Mouse (Mus musculus) naive thymus-derived CD4-positive, alpha-beta T cell, adult 2 months (primary cell): Measurements from ENCODE around the gene Hist1h3c.
"Not testable (repeated sequence)": the region's sequence is repeated elsewhere in the genome, so short reads cannot be mapped to it uniquely, and the experiment has no call there.

ENCODE experiments used
- DNase-seq: peaks from one replicate; pipeline ENCODE4 v3.0.0-alpha.2; 2011; ENCODE audit warnings: low read depth

Hist1h3c gene

DNA sequence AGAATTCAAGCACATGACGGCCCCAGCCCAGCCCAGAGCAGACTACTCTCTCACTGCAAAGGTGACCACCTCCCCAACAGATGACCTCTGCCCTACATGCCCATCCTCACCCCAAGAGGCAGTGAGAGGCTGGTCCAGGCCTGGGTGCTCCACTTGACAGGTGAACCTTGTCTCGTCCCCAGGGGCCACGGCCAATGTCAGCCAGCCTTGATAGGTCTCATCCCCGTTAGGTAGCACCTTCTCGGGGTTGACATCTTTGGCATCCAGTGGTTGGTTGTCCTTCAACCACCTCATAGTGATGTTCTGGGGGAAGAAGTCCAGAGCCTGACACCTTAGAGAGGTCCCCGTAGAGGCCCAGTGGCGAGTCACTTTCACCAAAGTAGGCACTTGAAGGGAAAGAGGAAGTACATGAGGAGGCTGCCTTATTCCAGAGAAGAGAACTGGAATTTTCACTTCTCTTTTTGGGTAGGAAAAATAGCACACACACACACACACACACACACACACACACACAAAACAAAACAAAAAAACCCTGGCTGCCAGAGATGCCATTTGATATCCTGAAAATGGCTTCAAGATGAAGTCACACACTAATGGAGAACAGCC is 39.5 kb downstream of the Hist1h3c start:
- no peak for DNase-seq

DNA sequence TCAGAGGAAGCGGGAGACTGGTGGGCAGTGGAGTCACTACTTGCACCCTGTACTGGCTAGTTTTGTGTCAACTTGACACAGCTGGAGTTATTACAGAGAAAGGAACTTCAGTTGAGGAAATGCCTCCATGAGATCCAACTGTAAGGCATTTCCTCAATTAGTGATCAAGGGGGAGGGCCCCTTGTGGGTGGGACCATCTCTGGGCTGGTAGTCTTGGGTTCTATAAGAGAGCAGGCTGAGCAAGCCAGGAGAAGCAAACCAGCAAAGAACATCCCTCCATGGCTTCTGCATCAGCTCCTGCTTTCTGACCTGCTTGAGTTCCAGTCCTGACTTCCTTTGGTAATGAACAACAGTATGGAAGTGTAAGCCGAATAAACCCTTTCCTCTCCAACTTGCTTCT is 42.6 kb downstream of the Hist1h3c start:
- not testable (repeated sequence) for DNase-seq

DNA sequence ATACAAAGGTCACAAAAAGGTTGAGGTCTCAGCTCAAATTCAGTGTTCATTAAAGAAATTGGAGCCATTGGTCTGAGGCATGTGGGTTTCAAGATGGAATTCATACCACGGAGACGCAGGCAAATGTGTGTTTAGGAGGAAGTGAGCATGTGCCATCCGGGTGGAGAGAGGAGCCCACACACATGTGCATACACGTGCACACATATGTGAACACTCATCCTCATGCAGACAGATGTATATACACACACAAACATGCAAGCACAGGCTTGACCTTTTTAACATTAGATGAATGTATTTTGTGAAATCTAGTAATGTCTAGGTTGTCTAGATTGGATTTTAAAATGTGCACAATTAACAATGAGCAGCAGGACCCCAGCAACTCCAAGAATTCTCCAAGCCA is 43.2 kb downstream of the Hist1h3c start:
- no peak for DNase-seq

DNA sequence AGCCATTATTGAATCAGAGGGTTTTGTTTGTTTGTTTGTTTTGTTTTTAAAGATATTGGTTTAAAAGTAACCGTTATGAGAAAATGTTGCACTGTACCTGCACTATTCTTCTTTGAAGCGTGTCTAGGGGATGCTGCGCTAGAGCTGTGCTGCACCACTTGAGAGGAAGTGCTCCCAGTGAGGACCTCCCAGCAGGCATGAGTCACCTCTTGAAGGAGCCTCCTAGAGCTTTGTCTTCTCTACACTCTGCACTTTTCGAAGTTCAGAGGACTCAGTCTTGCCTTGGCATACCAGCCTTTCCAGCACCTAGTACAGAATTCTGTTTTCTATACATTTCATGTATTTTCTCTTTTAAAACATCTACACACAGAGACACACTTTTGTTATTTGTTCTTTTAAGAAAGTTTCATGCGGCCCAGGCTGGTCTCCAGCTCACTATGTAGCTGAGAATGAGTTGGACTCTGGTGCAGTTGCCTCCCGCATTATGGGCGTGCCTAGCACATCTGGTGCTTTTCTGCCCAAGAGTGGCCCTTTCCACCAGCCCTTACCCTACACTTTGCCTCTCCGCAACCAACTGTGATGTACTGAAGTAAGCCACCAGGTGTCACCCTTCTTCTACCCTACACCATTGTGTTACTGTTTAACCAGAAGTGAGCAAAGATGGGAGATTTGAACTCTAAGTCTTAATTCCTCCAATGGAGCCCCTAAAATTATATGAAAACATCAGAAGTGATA is 44.4 kb downstream of the Hist1h3c start:
- peak; percentile 90 for DNase-seq

DNA sequence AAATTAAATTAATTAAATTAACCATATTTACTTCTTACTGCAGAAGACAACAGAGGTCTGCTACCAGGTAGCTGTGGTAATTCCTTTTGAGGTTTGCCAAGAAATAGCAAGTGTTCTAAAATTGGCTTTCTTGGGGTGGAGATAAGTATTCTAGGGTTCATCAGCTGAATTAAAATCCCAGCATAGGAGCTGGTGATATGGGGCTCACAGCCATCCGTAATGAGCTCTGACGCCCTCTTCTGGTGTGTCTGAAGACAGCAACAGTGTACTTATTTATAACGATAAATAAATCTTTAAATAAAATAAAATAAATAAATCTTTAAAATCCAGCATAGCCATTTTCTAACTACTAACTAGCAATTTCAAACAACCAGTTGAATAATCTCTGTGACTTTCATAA is 45.6 kb downstream of the Hist1h3c start:
- no peak for DNase-seq

DNA sequence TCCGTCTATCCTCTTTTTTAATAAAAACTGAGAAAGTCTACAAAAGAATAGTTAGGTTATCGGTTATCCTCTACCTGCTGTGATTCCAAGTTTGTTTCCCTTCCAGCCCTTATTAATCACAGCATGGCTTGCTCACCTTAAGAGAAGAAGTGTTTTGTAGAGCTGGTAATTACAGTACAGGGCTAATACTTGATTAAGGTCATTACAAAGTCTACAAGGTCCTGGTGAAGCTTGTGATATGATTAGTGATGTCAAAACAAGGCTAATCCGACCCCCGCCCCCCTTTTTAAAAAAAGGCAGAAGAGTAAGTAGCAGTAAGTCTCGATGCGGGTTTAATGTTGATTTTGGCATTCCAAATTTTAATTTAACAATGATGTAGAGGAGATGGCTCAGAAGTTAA is 46.4 kb downstream of the Hist1h3c start:
- no peak for DNase-seq

DNA sequence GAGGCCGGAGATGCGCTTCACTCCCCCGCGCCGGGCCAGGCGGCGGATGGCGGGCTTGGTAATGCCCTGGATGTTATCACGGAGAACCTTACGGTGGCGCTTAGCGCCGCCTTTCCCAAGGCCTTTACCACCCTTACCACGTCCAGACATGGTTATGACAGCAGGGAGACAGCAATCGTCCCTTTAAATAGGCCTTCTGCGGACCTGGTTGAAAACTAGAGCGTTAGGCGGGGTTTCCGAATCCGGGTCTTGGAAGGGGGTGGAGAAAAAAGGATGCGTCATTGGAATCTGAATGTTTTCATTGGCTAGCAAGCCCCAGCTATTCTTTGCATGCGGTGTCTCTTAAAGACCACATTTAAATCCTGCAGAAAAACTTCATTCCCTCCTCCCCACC is 47.1 kb downstream of the Hist1h3c start, which contains the start of gene Hist1h4c:
TSS of gene Hist1h4c (minus strand) at position 155 of the 394 bp plus-strand sequence.
- DNase-seq, result peak; percentile 99

DNA sequence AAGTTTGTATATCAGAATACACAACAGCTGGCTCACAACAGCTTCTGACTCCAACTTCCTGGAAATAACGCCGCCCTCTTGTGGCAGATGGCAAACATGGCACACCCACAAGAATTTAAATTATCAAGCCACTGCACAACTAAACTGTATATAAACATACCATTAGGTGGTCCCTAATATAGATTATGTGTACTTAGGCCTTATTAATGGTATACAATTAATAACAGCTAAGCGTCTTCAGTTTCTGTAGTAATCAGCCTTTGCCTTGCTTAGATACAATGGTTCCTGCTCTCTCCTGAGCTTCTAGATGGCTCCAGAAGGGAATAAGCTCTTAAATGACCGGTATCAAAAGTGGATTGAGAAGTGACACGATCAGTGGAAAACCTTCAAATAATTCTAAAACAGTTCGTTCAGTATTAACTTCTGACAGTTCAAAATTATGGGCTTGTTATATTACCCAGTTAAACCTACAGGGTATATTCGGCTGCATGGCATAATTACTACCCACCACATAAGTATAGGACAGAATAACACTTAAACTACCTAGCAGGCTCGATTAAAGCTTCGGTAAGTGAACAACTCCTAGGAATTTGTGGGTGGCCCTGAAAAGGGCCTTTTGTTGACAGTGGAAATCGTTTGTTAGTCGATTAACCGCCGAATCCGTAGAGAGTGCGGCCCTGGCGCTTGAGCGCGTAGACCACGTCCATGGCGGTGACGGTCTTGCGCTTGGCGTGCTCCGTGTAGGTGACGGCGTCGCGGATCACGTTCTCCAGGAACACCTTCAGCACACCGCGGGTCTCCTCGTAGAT is 47.7 kb downstream of the Hist1h3c start:
- DNase-seq, result peak; percentile 85

DNA sequence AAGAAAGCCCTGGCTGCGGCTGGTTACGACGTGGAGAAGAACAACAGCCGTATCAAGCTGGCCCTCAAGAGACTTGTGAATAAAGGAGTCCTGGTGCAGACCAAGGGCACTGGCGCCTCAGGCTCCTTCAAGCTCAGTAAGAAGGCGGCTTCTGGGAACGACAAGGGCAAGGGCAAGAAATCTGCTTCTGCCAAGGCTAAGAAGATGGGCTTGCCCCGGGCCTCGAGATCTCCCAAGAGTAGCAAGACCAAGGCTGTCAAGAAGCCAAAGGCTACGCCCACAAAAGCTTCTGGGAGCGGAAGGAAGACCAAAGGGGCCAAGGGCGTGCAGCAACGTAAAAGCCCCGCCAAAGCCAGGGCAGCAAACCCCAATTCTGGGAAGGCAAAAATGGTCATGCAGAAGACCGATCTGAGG is 49.3 kb downstream of the Hist1h3c start:
- DNase-seq, result no peak

DNA sequence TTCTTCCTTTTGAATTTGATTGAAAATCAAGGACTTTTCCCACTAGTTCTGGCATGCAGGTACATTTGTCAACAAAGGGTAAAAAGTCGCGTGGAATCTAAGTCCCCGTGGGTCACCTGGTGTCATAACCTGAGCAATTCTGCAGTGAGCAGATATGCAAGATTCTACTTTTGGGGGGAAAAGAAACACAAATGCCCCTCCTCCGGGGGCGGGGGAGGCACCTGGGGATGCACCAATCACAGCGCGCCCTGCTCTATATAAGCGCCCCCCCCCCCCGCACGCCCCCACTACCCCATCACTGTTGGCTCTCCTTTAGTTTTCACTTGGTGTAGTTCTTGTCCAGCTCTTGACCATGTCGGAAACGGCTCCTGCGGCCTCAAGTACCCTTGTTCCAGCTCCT is 49.9 kb downstream of the Hist1h3c start, which contains the start of gene Hist1h1t:
TSS of gene Hist1h1t (plus strand) at position 301 of the 400 bp plus-strand sequence.
- no peak for DNase-seq
